Mouse (Mus musculus) Muller cell, postnatal 12 days (primary cell): ENCODE measurements around the gene Gpr156.
A peak's percentile ranks its signal among the peaks of the same experiment; 100 is the strongest.
"Not testable (repeated sequence)": the region's sequence is repeated elsewhere in the genome, so short reads cannot be mapped to it uniquely, and the experiment has no call there.

ENCODE experiments used
- DNase-seq: peaks from one replicate; pipeline ENCODE4 v3.0.0-alpha.2; 2015; ENCODE audit errors: inconsistent ontology term

Gene Gpr156

DNA sequence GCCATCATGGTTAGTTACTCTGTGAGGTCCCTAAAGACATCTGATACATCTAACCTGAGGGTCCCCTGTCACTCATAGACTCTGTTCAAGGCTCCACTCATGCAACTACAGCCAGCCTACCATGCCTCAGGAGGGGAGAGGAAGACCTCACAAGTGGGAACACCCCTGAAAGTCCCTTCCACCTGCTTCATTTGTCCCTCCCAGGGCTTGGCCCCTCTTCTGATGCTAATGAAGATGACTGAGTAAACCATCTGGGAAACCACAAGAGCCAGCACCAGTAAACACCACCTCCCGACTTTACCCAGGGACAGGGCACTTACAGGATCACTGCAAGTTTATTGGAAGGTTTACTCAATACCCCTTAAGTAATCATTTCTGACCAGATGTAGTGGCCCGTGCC is 85.5 kb downstream of the Gpr156 start:
- no peak for DNase-seq

DNA sequence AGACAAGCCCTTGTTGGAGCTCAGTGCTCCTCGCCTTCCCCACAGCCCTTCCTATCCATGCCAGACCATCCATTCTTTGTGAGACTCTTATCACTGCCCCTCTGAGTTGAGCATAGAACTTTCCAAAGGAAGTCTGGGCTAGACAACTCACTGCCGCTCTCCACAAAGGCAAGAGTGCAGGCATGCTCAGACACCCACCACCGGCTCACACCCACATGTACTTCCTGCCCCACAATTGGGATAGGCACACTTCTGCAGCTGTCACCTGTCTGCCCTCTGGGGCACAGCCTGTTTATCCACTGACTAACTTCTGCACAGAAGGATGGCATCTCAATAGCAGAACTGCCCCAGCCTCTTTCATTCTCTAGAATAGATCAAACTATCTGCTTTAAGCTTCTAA is 86.2 kb downstream of the Gpr156 start:
- DNase-seq: no peak

DNA sequence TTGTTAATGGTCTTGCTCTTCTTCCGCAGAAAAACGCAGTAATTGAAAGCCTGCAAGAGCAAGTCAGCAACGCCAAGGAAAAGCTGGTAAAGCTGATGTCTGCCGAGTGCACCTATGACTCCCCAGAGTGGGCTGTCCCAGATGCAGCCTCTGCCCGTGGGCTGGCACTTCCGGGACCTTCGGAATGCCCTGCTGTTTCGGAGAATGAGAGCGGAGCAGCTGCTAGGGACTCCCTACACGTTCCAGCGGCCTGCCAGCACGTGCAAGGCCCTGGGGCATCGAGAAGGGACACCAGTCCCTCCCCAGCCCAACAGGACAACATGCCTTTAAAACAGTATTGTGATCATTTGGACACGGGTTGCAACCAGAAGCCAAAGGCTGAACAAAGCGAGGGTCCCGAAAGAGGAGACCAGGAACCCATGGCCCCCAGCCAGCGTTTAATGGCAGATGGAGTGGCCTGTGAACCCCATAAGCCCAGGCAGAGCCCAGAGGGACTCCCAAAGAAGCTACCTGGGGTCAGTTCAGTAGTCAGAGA is 88.3 kb downstream of the Gpr156 start:
- DNase-seq: no peak

DNA sequence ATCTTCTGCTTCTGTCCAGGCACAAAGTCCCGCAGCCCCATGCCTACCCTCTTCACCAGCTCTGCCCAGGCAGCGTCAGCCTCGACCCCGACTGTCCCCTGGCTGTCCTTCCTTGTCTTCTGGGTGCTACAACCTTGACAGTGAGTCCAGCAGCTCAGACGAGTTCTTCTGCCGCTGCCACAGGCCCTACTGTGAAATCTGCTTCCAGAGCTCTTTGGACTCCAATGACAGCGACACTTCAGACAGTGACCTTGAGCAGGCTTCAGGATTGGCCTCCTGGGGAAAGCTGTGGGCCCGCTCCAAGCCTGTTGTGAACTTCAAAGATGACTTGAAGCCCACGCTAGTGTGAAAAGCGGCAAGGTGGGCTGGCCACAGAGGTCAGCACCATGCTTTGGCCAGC is 89.2 kb downstream of the Gpr156 start:
- no peak for DNase-seq

DNA sequence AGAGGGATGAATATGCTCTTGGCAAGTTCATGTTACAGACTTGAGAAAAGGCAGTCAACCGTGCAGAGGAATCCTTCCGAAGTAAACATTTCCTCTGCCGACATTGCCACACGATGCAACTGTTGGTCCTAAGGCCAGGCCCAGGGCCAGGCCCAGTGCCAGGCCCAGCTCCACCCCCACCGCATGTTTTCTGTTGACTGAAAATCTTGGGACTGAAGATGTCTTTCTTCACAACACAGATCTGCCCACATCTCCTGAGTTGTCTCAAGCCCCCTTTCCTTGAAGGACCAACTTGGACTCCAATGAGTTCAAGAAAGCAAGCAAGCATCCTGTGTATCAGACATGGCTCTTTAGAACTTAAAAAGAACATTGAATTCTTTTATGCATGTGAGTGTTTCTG is 92.1 kb downstream of the Gpr156 start:
- no peak for DNase-seq

DNA sequence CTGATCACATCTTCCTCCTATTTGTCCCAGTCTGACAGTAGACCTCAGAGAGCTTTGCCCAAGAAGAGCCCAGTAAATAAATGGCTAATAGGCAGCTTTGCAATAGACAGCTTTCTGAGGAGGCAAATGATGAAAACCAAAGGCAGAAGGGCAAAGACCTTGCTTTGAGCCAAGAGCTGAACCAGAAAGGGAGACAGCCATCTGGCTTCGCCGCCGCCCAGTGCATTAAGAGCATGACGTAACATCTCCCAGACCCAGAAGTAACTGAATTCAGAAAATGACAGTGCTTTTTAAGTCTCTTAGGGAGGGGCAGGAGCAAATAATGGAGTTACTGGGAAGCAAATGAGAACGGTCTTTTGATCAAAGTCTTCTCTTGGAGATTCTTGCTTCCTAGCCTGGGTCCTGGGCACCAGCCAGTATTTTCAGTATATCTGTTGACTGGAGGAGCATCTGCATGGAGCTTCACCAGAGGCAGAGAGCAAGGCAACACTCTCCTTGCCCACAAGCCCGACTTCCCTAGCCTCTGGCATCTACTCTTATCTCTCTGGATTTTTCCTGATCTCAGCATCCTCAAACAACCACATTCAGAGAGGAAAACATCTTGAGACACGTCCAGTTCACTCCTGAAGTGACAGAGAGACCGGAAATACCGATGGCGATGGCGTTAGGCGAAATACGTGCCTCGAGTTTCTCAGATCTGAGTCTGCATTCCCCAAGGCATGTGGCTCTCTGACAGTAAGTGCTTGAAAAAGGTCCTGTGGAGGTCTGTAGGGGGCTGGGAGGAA is 92.9 kb downstream of the Gpr156 start:
- DNase-seq: no peak

DNA sequence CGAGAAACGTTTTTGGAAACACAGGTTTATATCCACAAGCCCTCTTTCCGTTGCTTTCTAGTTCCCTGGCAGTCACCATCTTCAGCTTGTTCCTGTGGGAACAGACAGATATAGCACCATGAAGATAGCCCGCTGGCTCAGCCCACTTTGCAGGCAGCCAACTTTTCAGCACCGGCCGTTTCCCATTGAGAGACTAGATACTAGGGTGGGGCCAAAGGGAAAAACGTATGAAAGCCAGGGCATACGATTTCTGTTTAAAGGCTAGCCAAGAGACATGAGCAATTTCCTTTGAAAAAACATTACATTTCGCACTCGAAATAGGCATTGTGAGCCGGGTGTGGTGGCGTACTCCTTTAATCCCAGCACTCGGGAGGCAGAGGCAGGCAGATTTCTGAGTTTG is 95.2 kb downstream of the Gpr156 start:
- DNase-seq: no peak

DNA sequence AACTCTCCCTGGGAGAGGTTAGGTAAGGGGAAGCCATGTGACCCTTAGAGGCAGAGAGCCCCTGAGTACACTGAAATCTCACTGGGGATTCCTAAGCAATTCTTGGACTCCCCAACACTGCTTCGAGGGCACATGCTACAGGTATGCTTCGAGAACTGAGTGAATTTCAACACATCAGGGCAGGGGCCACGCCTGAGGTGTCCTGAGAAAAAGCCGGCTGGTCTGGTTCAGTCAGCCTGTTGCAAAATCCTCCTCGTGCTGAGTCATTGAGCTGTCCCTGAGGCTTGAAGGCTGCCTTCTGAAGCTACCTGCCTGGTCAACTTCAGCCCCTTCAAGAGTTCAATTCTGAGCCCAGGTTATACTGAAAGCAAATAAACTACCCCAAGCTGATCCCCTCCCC is 96.1 kb downstream of the Gpr156 start:
- no peak for DNase-seq

DNA sequence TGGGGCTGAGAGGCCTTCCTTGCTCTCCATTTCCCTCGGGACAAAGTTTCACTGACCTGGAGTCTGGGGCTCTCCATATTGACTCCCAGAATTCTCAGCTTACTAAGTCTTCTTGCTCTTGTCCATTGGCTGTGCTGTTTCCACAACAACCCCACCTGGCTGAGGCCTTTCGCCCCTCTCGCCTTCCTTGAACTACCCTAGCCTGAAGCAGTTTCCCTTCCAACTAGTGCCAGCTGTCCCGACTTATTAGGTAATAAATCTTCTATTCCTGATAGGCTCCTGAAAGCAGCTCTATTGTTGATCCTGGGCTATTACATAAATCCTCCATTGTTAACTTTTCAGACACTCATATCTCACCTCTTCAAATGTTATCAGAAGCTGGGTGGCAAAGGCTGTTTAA is 96.6 kb downstream of the Gpr156 start:
- DNase-seq: no peak

DNA sequence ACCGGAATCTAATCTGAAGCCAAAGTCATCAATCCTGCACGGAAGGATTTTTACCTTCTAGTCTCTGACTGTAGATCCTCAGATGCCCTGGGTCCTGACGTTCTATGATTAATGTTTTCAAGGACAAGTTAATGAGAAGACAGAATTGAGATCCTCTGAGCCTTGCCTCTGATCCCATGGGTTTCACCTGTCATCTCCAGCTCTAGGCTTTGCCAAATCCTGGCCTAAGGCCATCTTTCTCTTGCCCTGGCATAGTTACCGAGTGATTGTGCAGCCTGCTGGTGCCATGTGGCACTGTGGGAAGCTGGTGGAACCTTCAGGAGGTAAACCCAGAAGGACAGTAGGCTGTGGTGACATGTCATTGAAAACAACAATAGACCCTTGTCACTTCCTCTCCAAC is 98.7 kb downstream of the Gpr156 start:
- no peak for DNase-seq

DNA sequence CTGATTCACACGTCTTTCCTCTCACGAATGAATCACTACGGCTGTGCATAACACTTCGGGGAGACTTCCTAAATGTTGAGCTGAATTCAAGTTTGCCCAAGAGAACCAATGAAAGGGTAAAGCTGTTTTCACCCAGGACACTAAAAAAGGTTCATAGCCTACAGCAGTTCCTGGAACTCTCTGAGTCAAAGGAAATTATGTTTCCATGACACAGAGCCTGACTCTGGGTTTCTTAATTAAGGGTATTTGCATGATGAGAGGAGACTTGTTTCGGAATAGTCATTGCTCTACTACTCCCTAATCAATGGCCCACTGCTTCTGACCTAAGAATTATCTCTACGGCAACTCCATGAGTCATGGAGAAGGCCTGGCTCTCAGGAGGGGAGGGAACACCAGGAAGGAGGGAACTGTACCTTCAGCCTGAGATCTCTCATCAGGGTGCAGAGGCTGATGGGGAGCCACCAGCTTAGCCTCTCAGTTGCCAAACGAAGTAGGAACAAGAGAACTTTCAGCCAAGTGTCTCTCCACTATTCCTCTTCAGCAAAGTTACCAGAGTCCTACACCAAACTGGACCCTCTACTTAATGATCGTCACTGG is 100.7 kb downstream of the Gpr156 start:
- peak; percentile 13 for DNase-seq

DNA sequence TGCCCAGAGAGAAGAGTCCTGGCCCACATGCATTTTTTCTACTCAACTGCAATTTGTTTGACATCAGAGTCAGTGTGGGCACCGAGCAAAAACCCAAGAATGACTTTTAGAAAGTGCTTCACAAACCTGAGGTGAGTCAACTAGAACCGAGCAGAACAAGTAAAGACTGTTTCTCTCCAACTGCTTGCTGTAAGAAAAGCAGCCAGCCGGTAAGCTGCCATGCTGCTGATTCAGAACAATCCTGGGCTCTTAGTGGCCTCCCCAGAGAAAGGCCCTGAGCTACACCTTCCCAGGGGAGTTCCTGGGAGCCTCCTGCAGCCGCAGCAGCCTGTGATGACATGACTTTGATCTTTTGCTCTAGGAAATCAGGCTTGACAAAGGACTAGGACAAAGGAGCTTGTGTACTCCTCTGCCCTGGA is 101.7 kb downstream of the Gpr156 start:
- peak; percentile 36 for DNase-seq

DNA sequence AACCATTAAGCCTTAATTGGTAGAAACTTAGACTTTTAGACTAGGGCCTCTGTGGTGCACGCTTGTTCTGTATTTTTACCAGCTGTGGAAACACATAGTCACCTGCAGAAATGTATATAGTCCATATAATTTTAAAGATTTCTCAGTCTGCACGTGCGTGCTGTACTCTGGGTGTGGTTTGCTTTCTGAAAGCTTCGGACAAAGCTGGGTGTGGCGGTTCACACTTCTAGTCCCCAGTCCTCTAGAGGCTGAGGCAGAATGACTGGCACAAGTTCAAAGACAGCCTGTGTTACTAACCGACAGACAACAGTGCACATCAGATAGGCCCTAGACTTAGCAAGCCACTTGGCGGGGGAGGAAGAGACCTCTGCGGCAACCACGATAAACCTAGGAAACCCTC is 116.3 kb downstream of the Gpr156 start:
- no peak for DNase-seq

DNA sequence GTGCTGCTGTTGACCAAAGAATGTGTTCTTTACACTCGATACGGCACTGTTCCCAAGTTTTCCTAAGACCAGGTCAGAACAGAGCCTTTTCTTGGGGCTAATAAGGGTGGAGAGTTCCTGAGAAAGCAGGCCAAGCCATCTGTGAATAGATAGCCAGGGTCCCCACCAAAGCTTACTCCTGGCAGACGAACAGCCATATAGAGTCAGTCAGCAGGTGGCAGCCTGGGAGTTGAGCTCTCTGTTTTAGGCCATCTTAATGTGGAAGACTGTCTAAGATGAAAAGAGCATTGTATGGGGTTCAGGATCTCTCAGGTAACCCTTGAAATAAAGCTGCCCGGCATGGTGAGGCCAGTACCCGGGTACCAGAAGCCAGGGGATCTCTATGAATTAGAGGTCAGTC is 116.8 kb downstream of the Gpr156 start:
- no peak for DNase-seq

DNA sequence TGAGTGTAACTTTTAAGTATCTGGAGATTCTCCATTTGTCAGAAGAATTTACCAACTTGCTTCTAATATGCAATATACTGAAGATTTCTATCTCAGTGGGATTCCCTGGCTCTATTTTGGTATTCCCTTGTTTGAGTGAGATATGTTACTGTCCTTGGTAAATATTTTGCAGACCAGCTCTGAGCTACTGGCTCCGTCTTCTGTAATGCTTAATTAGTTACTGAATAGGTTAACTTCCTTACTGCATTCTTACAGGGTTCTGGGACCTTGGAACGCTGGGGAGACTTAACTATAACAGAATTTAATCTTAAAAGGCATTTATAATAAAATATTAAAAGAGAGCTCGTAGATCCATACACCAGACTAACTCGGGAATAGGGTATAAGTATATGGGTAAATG is 121.8 kb downstream of the Gpr156 start:
- DNase-seq: not testable (repeated sequence)

DNA sequence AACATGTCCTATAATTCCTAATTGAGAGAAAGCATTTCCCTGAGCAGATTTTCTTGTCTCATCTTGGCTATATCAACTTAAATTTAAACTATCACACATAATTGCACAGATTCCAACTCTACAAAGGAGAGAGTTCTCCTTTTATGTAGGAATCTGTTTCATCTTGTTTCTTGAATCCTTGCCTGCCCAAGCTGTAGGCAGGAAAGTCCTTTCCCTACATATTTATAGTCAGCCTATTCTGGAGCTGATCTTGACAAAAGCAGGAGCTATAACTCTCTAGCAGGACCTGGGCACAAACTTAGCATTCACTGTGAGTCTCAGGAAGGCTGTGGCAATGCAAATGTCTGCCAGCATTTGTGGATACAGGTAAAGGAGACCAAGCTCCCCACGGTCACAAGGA is 125.9 kb downstream of the Gpr156 start:
- DNase-seq: no peak

DNA sequence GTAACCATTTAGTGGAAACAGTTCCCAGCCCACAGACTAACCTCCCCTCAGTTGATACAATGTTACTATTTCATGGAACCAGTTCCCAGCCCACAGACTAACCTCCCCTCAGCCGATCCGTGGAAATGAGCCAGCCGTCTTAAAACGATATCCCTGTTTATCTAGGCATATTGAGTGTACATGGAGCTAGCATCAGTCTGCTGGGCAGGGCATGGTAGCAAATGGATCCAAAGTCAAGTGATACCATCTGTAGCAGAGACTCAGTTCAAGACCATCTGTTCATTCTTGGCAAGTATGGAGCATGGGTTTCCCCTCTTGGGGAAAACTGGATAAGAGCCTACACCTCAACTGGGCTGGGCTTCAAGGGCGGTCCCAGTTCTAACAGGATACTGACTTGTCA is 128.3 kb downstream of the Gpr156 start:
- DNase-seq: no peak

DNA sequence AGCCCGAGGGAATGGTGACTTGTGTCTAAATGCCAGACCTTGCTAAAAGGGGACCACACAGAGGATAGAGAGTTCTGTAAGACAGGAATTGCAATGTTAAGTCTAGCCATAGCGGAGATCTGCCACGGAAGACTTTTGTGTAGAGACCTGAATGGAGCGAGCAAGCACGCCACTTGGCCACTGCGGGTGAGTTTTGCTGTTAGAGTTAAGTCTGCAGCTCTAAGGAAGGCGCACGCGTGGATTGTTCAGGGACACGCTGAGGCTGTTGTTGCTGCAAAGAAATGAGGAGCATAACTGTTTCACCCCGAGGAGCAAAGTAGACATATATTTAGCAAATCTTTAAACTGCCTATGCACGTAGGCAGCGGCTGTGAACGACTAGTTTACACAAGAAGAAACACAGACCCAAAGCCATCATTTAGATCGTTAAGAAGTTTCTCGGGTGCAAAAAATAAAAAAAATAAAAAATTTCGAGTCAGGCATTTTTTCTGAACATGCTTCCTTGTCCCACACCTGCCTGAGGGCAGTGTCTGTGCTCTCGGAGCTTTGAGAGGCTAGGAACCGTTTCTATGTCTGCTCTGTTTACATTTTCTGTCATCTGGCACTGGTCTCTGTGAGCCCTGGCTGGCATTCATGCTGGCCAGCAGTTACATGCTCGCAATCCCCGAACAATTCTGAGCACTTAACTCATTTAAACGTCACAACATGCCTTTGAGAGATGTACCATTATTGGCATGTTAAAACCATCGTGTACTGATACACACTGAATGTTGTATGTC is 131.7 kb downstream of the Gpr156 start:
- no peak for DNase-seq
